ENCODE assay signal across 9 mouse cellular contexts in genomic region chr12:99162188-99162587, GRCm38 (mm10).
DNase-seq lines count a peak whose midpoint lies in the region; ATAC-seq and TF ChIP-seq lines count a peak whose summit lies in the region.
"Had no signal": no experiment of that assay in that cellular context is flagged by ENCODE, and none has a peak within 500 bp of the region (broad histone marks: within the 10 kb centered on the region; RNA-seq: fewer than 3 reads in every experiment).

No protein-coding gene starts in this region.

- no peaks in the 10 kb centered on the region for H3K79me2 ChIP-seq in heart, adult 2 months (replicated peaks; ENCODE audit: control insufficient read depth, insufficient read depth, low read length)
- no peaks in the 10 kb centered on the region for H3K79me2 ChIP-seq in MEL (ENCODE audit: control insufficient read depth, insufficient read depth, low read length, poor library complexity)

- no peak for ATAC-seq in heart, postnatal 0 days (ENCODE audit: insufficient read depth, low read depth)
- ATAC-seq in midbrain, embryonic 12.5 days (ENCODE audit: low FRiP score, low read depth): no peak

- TF ChIP-seq RAD21 in MEL (IDR thresholded peaks at IDR 0.05; ENCODE audit: low read depth, low read length): no peak

- no peak for TF ChIP-seq CTCF in heart, adult 2 months (IDR thresholded peaks at IDR 0.05)
- no peak for TF ChIP-seq CTCF in MEL (IDR thresholded peaks at IDR 0.05 in 2 of 3, conservative IDR thresholded peaks at IDR 0.05 in 1 of 3; ENCODE audit: control insufficient read depth in 1 of 3, insufficient read depth in 1 of 3, low read depth in 2 of 3, low read length in 3 of 3, poor library complexity in 1 of 3, severe bottlenecking in 1 of 3)
- no peak for TF ChIP-seq CTCF in heart, postnatal 0 days (IDR thresholded peaks at IDR 0.05; ENCODE audit: low read depth)

- no peaks in the 10 kb centered on the region for H3K36me3 ChIP-seq in heart, adult 2 months (ENCODE audit: control insufficient read depth, insufficient read depth, low read length)
- peaks cover 0 to 8% of the 10 kb centered on the region in 2 experiments; a peak in 1 of 4 replicates for H3K36me3 ChIP-seq in MEL (ENCODE audit: control insufficient read depth in 1 of 2, insufficient read depth in 2 of 2, low read length in 2 of 2)
- no peaks in the 10 kb centered on the region for H3K36me3 ChIP-seq in heart, postnatal 0 days (replicated peaks; ENCODE audit: control insufficient read depth, insufficient read depth, low read length)
- H3K36me3 ChIP-seq in midbrain, embryonic 12.5 days: no peaks in the 10 kb centered on the region
- H3K36me3 ChIP-seq: limb, embryonic 13.5 days had no signal

- H3K9me3 ChIP-seq in MEL (replicated peaks; ENCODE audit: insufficient read depth, low read length): no peaks in the 10 kb centered on the region
- H3K9me3 ChIP-seq in heart, postnatal 0 days (replicated peaks; ENCODE audit: control insufficient read depth, low read length): 0 out of 2 replicates have a peak, but pooled peaks cover 4% of the 10 kb centered on the region
- peaks cover 12% of the 10 kb centered on the region for H3K9me3 ChIP-seq in midbrain, embryonic 12.5 days

- TF ChIP-seq EP300 in heart, adult 2 months (IDR thresholded peaks at IDR 0.05; ENCODE audit: insufficient read depth, low read depth, low read length): no peak
- peak in 1 of 2 experiments; percentile 31; a peak in 1 of 4 replicates for TF ChIP-seq EP300 in MEL (IDR thresholded peaks at IDR 0.05; ENCODE audit: low read depth in 1 of 2, low read length in 2 of 2)
- no peak for TF ChIP-seq EP300 in heart, postnatal 0 days (IDR thresholded peaks at IDR 0.05; ENCODE audit: low read depth)

- no peak for TF ChIP-seq POLR2A in heart, adult 2 months (IDR thresholded peaks at IDR 0.05; ENCODE audit: insufficient read depth, low read depth, low read length)
- no peak for TF ChIP-seq POLR2A in MEL (IDR thresholded peaks at IDR 0.05; ENCODE audit: control insufficient read depth in 1 of 2, insufficient read depth in 1 of 2, low read depth in 1 of 2, low read length in 2 of 2, poor library complexity in 1 of 2)

- no peaks in the 10 kb centered on the region for H3K4me1 ChIP-seq in heart, adult 2 months (ENCODE audit: control insufficient read depth, insufficient read depth, low read length)
- peaks cover 0 to 11% of the 10 kb centered on the region in 2 experiments; a peak in 2 of 4 replicates for H3K4me1 ChIP-seq in MEL (ENCODE audit: control insufficient read depth in 1 of 2, insufficient read depth in 2 of 2, low read length in 2 of 2)
- no peaks in the 10 kb centered on the region for H3K4me1 ChIP-seq in heart, postnatal 0 days (ENCODE audit: control insufficient read depth, insufficient read depth)
- peaks cover 23% of the 10 kb centered on the region for H3K4me1 ChIP-seq in midbrain, embryonic 12.5 days

- H3K27ac ChIP-seq in heart, adult 2 months: no peak overlapping the region
- H3K27ac ChIP-seq in MEL (ENCODE audit: control insufficient read depth, low read depth, low read length): no peak overlapping the region
- no peak overlapping the region for H3K27ac ChIP-seq in heart, postnatal 0 days (ENCODE audit: low read depth)
- peak overlapping the region; percentile 73 for H3K27ac ChIP-seq in midbrain, embryonic 12.5 days (replicated peaks)
- H3K27ac ChIP-seq: limb, embryonic 13.5 days had no signal

- H3K4me2 ChIP-seq in heart, postnatal 0 days (ENCODE audit: low read depth, low read length): peak overlapping the region; percentile 31; the same call in 1 of the 2 replicates
- no peak overlapping the region for H3K4me2 ChIP-seq in midbrain, embryonic 12.5 days (replicated peaks)
- H3K4me2 ChIP-seq: limb, embryonic 13.5 days had no signal

- 36% methylated on average over 10 of the region's 10 CpGs for WGBS in heart, adult 2 months
- WGBS in heart, postnatal 0 days: 56% methylated on average over 10 of the region's 10 CpGs
- 79% methylated on average over 10 of the region's 10 CpGs for WGBS in midbrain, embryonic 12.5 days

- intact Hi-C loops in heart, adult 2 months (cut with DNase I): no loop called here
- intact Hi-C loops in heart, postnatal 10 days (cut with DNase I): no loop called here

- H3K27me3 ChIP-seq in heart, adult 2 months (ENCODE audit: control insufficient read depth, insufficient read depth, low read length): no peaks in the 10 kb centered on the region
- H3K27me3 ChIP-seq in MEL (ENCODE audit: control insufficient read depth in 1 of 2, insufficient read depth in 2 of 2, low read length in 2 of 2): no peaks in the 10 kb centered on the region
- H3K27me3 ChIP-seq in heart, postnatal 0 days (ENCODE audit: control insufficient read depth, insufficient read depth, low read length): no peaks in the 10 kb centered on the region
- H3K27me3 ChIP-seq in midbrain, embryonic 12.5 days: no peaks in the 10 kb centered on the region
- H3K27me3 ChIP-seq: limb, embryonic 13.5 days had no signal

- H3K4me3 ChIP-seq in heart, adult 2 months: no peak overlapping the region
- H3K4me3 ChIP-seq in MEL (ENCODE audit: control insufficient read depth in 1 of 2, insufficient read depth in 1 of 2, low read depth in 2 of 2, low read length in 2 of 2): peak overlapping the region in 1 of 2 experiments; percentile 36; a peak in 3 of 4 replicates
- no peak overlapping the region for H3K4me3 ChIP-seq in heart, postnatal 0 days (ENCODE audit: low read depth, low read length)
- H3K4me3 ChIP-seq in midbrain, embryonic 12.5 days: no peak overlapping the region
- H3K4me3 ChIP-seq: limb, embryonic 13.5 days had no signal

- DNase-seq in heart, adult 2 months: peak; percentile 19 to 24
- no peak for DNase-seq in heart, postnatal 10 days
- DNase-seq in MEL (ENCODE audit: low read depth, low spot score): peak; percentile 65
- DNase-seq in heart, postnatal 0 days (ENCODE audit: low spot score): peak; percentile 19
- peak; percentile 54 to 65 for DNase-seq in thymus, postnatal 36 days
- no peak for DNase-seq in urinary bladder, postnatal 25 days (ENCODE audit: low spot score)
- no peak for DNase-seq in gastrocnemius, postnatal 25 days

- no peak overlapping the region for H3K9ac ChIP-seq in heart, adult 2 months (ENCODE audit: low read depth, low read length)
- H3K9ac ChIP-seq in MEL (ENCODE audit: control insufficient read depth, low read depth, low read length, poor library complexity, severe bottlenecking): no peak overlapping the region
- no peak overlapping the region for H3K9ac ChIP-seq in heart, postnatal 0 days (replicated peaks; ENCODE audit: low read depth, low read length)
- no peak overlapping the region for H3K9ac ChIP-seq in midbrain, embryonic 12.5 days (replicated peaks)
- H3K9ac ChIP-seq: limb, embryonic 13.5 days had no signal

TF ChIP-seq in MEL, 35 proteins besides CTCF, POLR2A, EP300 and RAD21:
- TF ChIP-seq USF2 (IDR thresholded peaks at IDR 0.05; ENCODE audit: borderline replicate concordance in 1 of 2, insufficient read depth in 1 of 2, low read depth in 1 of 2, low read length in 2 of 2) (peak; percentile 57 to 67), MYC (IDR thresholded peaks at IDR 0.05; ENCODE audit: low read depth, low read length) (no peak), MAFK (IDR thresholded peaks at IDR 0.05; ENCODE audit: borderline replicate concordance, low read depth, low read length) (no peak), BHLHE40 (IDR thresholded peaks at IDR 0.05; ENCODE audit: borderline replicate concordance, low read depth, low read length) (peak; percentile 60), NRF1 (IDR thresholded peaks at IDR 0.05; ENCODE audit: insufficient read depth, low read depth, low read length, poor library complexity, severe bottlenecking) (no peak), ETS1 (IDR thresholded peaks at IDR 0.05; ENCODE audit: low read depth, low read length) (peak; percentile 41; the same call in 1 of the 2 replicates), NELFE (IDR thresholded peaks at IDR 0.05; ENCODE audit: low read depth, low read length) (no peak), SMC3 (IDR thresholded peaks at IDR 0.05; ENCODE audit: low read depth, low read length) (no peak), MXI1 (IDR thresholded peaks at IDR 0.05; ENCODE audit: low read depth, low read length) (peak; percentile 39; the same call in 1 of the 2 replicates), MEF2A (IDR thresholded peaks at IDR 0.05; ENCODE audit: extremely low read depth, insufficient replicate concordance, low read depth, low read length, poor library complexity, severe bottlenecking) (no peak), MAX (IDR thresholded peaks at IDR 0.05; ENCODE audit: low read length) (peak; percentile 57; the same call in 1 of the 2 replicates), ZC3H11A (IDR thresholded peaks at IDR 0.05; ENCODE audit: low read depth, low read length) (no peak), USF1 (IDR thresholded peaks at IDR 0.05; ENCODE audit: low read depth, low read length) (peak; percentile 93), MAZ (IDR thresholded peaks at IDR 0.05; ENCODE audit: low read depth, low read length) (no peak), ZKSCAN1 (IDR thresholded peaks at IDR 0.05; ENCODE audit: low read depth, low read length) (no peak), POLR2AphosphoS2 (IDR thresholded peaks at IDR 0.05; ENCODE audit: low read length) (no peak), CHD1 (IDR thresholded peaks at IDR 0.05; ENCODE audit: low read depth, low read length) (no peak), GATA1 (IDR thresholded peaks at IDR 0.05; ENCODE audit: low read depth, low read length) (peak; percentile 17; the same call in 1 of the 2 replicates), ZMIZ1 (IDR thresholded peaks at IDR 0.05; ENCODE audit: low read depth, low read length) (no peak), TCF12 (IDR thresholded peaks at IDR 0.05; ENCODE audit: low read depth, low read length) (peak; percentile 78), RCOR1 (IDR thresholded peaks at IDR 0.05; ENCODE audit: low read depth, low read length) (0 out of 2 replicates have a peak, but pooled peaks have one; percentile 14), TAL1 (IDR thresholded peaks at IDR 0.05; ENCODE audit: low read length) (peak; percentile 57)
TF ChIP-seq in MEL: peak in this region for 10.

Comparison
In these comparisons a context has a peak if more than half of its experiments do, and no peak if none do; other contexts are left out.
1. DNase-seq: peak in heart, adult 2 months (2 of 2), MEL (single experiment), heart, postnatal 0 days (single experiment) and thymus, postnatal 36 days (2 of 2); none in heart, postnatal 10 days (0 of 2), urinary bladder, postnatal 25 days (single experiment) and gastrocnemius, postnatal 25 days (single experiment).